Comparison of ENCODE assay signal across 8 mouse cellular contexts in genomic region chr11:98863028-98863750, GRCm38 (mm10). TPM values are rescaled to one million over a fixed set of nuclear protein-coding genes. Genes with fewer than 3 reads are reported as not detected.
DNase-seq lines count a peak whose midpoint lies in the region; ATAC-seq and TF ChIP-seq lines count a peak whose summit lies in the region.

Gene Wipf2, plus strand, starts transcription at chr11:98863638.

- H3K9me3 ChIP-seq in CH12.LX (replicated peaks; ENCODE audit: low read length): no peaks in the 10 kb centered on the region
- H3K9me3 ChIP-seq in forebrain, embryonic 12.5 days: no peaks in the 10 kb centered on the region
- no peaks in the 10 kb centered on the region for H3K9me3 ChIP-seq in liver, postnatal 0 days (ENCODE audit: low read length)
- H3K9me3 ChIP-seq in neural tube, embryonic 14.5 days (ENCODE audit: control insufficient read depth, low read length): no peaks in the 10 kb centered on the region

- peak; percentile 99 for DNase-seq in CH12.LX (ENCODE audit: extremely low read depth)
- DNase-seq in c-Kit-positive CD71-positive TER-119-negative erythroid progenitor cells, embryonic 14.5 days (ENCODE audit: low read depth): peak; percentile 94
- peak; percentile 96 to 97 for DNase-seq in heart, postnatal 10 days
- DNase-seq in large intestine, adult 2 months (ENCODE audit: low read depth, low spot score): peak; percentile 86
- peak; percentile 96 for DNase-seq in liver, postnatal 0 days
- peak; percentile 97 for DNase-seq in testis, postnatal 10 days (ENCODE audit: low spot score)

- peaks cover 18 to 24% of the 10 kb centered on the region in 2 experiments for H3K36me3 ChIP-seq in CH12.LX (replicated peaks in 1 of 2; ENCODE audit: control insufficient read depth in 1 of 2, insufficient read depth in 1 of 2, low read length in 1 of 2)
- peaks cover 15% of the 10 kb centered on the region for H3K36me3 ChIP-seq in forebrain, embryonic 12.5 days (replicated peaks)
- H3K36me3 ChIP-seq in liver, postnatal 0 days (replicated peaks; ENCODE audit: insufficient read depth, low read length): peaks cover 18% of the 10 kb centered on the region
- H3K36me3 ChIP-seq in neural tube, embryonic 14.5 days (ENCODE audit: control insufficient read depth, insufficient read depth, low read length): no peaks in the 10 kb centered on the region

- 7% methylated on average over 41 of the region's 41 CpGs for WGBS in forebrain, embryonic 12.5 days
- WGBS in large intestine, adult 2 months: 7% methylated on average over 41 of the region's 41 CpGs
- 8% methylated on average over 34 of the region's 41 CpGs for WGBS in liver, postnatal 0 days (ENCODE audit: insufficient replicate concordance)
- 6% methylated on average over 41 of the region's 41 CpGs for WGBS in neural tube, embryonic 14.5 days

- H3K4me2 ChIP-seq in CH12.LX (ENCODE audit: insufficient read depth, low read depth, poor library complexity, severe bottlenecking): peak within 1 kb of the TSS; percentile 41
- H3K4me2 ChIP-seq in forebrain, embryonic 12.5 days: peak within 1 kb of the TSS; percentile 77
- peak within 1 kb of the TSS; percentile 90 for H3K4me2 ChIP-seq in liver, postnatal 0 days (ENCODE audit: low read depth, low read length)
- peak within 1 kb of the TSS; percentile 65 for H3K4me2 ChIP-seq in neural tube, embryonic 14.5 days (ENCODE audit: low read depth, low read length)

- peak within 1 kb of the TSS; percentile 90 for H3K9ac ChIP-seq in CH12.LX (ENCODE audit: insufficient read depth, low read depth)
- peak within 1 kb of the TSS; percentile 74 for H3K9ac ChIP-seq in forebrain, embryonic 12.5 days
- peak within 1 kb of the TSS; percentile 91 for H3K9ac ChIP-seq in liver, postnatal 0 days (replicated peaks)
- peak within 1 kb of the TSS; percentile 74 for H3K9ac ChIP-seq in neural tube, embryonic 14.5 days (replicated peaks; ENCODE audit: low read depth, low read length)

- H3K4me1 ChIP-seq in CH12.LX (ENCODE audit: control insufficient read depth in 1 of 2, insufficient read depth in 2 of 2): peaks cover 9 to 19% of the 10 kb centered on the region in 2 experiments
- peaks cover 19% of the 10 kb centered on the region for H3K4me1 ChIP-seq in forebrain, embryonic 12.5 days
- peaks cover 8% of the 10 kb centered on the region for H3K4me1 ChIP-seq in liver, postnatal 0 days (ENCODE audit: insufficient read depth)
- peaks cover 8% of the 10 kb centered on the region; the same call in 1 of the 2 replicates for H3K4me1 ChIP-seq in neural tube, embryonic 14.5 days (ENCODE audit: control insufficient read depth, insufficient read depth, low read length)

- peak in 1 of 2 experiments; percentile 62; a peak in 2 of 4 replicates for TF ChIP-seq CTCF in CH12.LX (conservative IDR thresholded peaks at IDR 0.05 in 1 of 2, IDR thresholded peaks at IDR 0.05 in 1 of 2; ENCODE audit: low read depth in 2 of 2, low read length in 2 of 2)
- peak; percentile 93 for TF ChIP-seq CTCF in liver, postnatal 0 days (IDR thresholded peaks at IDR 0.05; ENCODE audit: low read depth)

- intact Hi-C loops in heart, postnatal 10 days (cut with DNase I): loop anchor here (5.0 kb wide), 1 partner anchor 109 kb away; no protein-coding TSS in a partner anchor

- in situ Hi-C loops in CH12.LX (cut with MboI; ENCODE audit: low pct_ligation_motif_present, low pct_unique_long_range_greater_than_20kb, low sequenced_read_pairs): loop anchor here (5.0 kb wide), 1 partner anchor 39 kb away; no protein-coding TSS in a partner anchor

- H3K27ac ChIP-seq in CH12.LX (ENCODE audit: insufficient read depth, low read depth): peak within 1 kb of the TSS; percentile 54; the same call in 1 of the 2 replicates
- peak within 1 kb of the TSS; percentile 94 for H3K27ac ChIP-seq in forebrain, embryonic 12.5 days
- H3K27ac ChIP-seq in liver, postnatal 0 days (ENCODE audit: low read depth): peak within 1 kb of the TSS; percentile 94
- H3K27ac ChIP-seq in neural tube, embryonic 14.5 days (ENCODE audit: low read depth, low read length): peak within 1 kb of the TSS; percentile 90

- TF ChIP-seq POLR2A in CH12.LX (IDR thresholded peaks at IDR 0.05; ENCODE audit: low read depth, low read length): peak; percentile 98

- ATAC-seq in forebrain, embryonic 12.5 days (ENCODE audit: low FRiP score): peak; percentile 95
- peak; percentile 93 for ATAC-seq in liver, postnatal 0 days
- ATAC-seq in neural tube, embryonic 14.5 days (ENCODE audit: low read depth): peak; percentile 91

- dilution Hi-C loops in CH12.LX (cut with MboI; ENCODE audit: extremely low pct_ligation_motif_present, extremely low pct_unique_long_range_greater_than_20kb, low sequenced_read_pairs): no loop called here

- no peak for TF ChIP-seq EP300 in CH12.LX (IDR thresholded peaks at IDR 0.05; ENCODE audit: low read length)
- no peak for TF ChIP-seq EP300 in liver, postnatal 0 days (IDR thresholded peaks at IDR 0.05; ENCODE audit: low read depth)

- no peaks in the 10 kb centered on the region for H3K27me3 ChIP-seq in CH12.LX (replicated peaks)
- H3K27me3 ChIP-seq in forebrain, embryonic 12.5 days: peaks cover 2% of the 10 kb centered on the region; the same call in 1 of the 2 replicates
- H3K27me3 ChIP-seq in liver, postnatal 0 days (ENCODE audit: insufficient read depth, low read length): no peaks in the 10 kb centered on the region
- no peaks in the 10 kb centered on the region for H3K27me3 ChIP-seq in neural tube, embryonic 14.5 days (ENCODE audit: control insufficient read depth, insufficient read depth, low read length)

- peak within 1 kb of the TSS; percentile 73 to 90 (median 78) for H3K4me3 ChIP-seq in CH12.LX (replicated peaks in 1 of 3; ENCODE audit: low read depth in 2 of 3, low read length in 2 of 3, poor library complexity in 1 of 3)
- peak within 1 kb of the TSS; percentile 64 for H3K4me3 ChIP-seq in forebrain, embryonic 12.5 days (replicated peaks)
- H3K4me3 ChIP-seq in liver, postnatal 0 days (ENCODE audit: low read depth, low read length): peak within 1 kb of the TSS; percentile 94
- peak within 1 kb of the TSS; percentile 56 for H3K4me3 ChIP-seq in neural tube, embryonic 14.5 days (ENCODE audit: low read depth, low read length)

- TF ChIP-seq RAD21 in CH12.LX (IDR thresholded peaks at IDR 0.05; ENCODE audit: low read depth, low read length): no peak

- peaks cover 22% of the 10 kb centered on the region for H3K79me2 ChIP-seq in CH12.LX (replicated peaks; ENCODE audit: control insufficient read depth, extremely low read depth, insufficient read depth, poor library complexity, severe bottlenecking)

TF ChIP-seq in CH12.LX, 34 proteins besides CTCF, POLR2A, EP300 and RAD21 (continues in another document):
- peak; percentile 98 for TF ChIP-seq MAX (IDR thresholded peaks at IDR 0.05; ENCODE audit: low read length)
- no peak for TF ChIP-seq JUND (conservative IDR thresholded peaks at IDR 0.05; ENCODE audit: low read depth, low read length)
- 0 out of 2 replicates have a peak, but pooled peaks have one; percentile 40 for TF ChIP-seq TBP (conservative IDR thresholded peaks at IDR 0.05; ENCODE audit: low read depth, low read length)
- peak; percentile 61 for TF ChIP-seq IRF4 (IDR thresholded peaks at IDR 0.05; ENCODE audit: low read depth, low read length)
- peak; percentile 33; the same call in 1 of the 2 replicates for TF ChIP-seq ETS1 (conservative IDR thresholded peaks at IDR 0.05; ENCODE audit: low read depth, low read length)
- peak; percentile 79 for TF ChIP-seq ZMIZ1 (IDR thresholded peaks at IDR 0.05; ENCODE audit: low read depth, low read length)
- no peak for TF ChIP-seq JUN (IDR thresholded peaks at IDR 0.05; ENCODE audit: insufficient read depth, low read depth, low read length)
- TF ChIP-seq MXI1 (IDR thresholded peaks at IDR 0.05; ENCODE audit: low read depth, low read length): peak; percentile 91
- TF ChIP-seq CHD2 (IDR thresholded peaks at IDR 0.05; ENCODE audit: low read length): no peak
- TF ChIP-seq RCOR1 (conservative IDR thresholded peaks at IDR 0.05; ENCODE audit: low read depth, low read length): no peak
- no peak for TF ChIP-seq ZNF384 (IDR thresholded peaks at IDR 0.05; ENCODE audit: low read depth, low read length)
- TF ChIP-seq MEF2A (IDR thresholded peaks at IDR 0.05; ENCODE audit: borderline replicate concordance, low read depth, low read length): peak; percentile 76
- peak; percentile 99 for TF ChIP-seq ELF1 (IDR thresholded peaks at IDR 0.05; ENCODE audit: low read depth, low read length)
- TF ChIP-seq MYC (IDR thresholded peaks at IDR 0.05; ENCODE audit: low read depth, low read length): peak; percentile 96
- no peak; the same call in 1 of the 2 replicates for TF ChIP-seq KAT2A (IDR thresholded peaks at IDR 0.05; ENCODE audit: insufficient replicate concordance, low read length)
- TF ChIP-seq ZKSCAN1 (IDR thresholded peaks at IDR 0.05; ENCODE audit: borderline replicate concordance, low read depth, low read length): no peak
- no peak for TF ChIP-seq UBTF (IDR thresholded peaks at IDR 0.05; ENCODE audit: low read depth, low read length)
- no peak for TF ChIP-seq CHD1 (IDR thresholded peaks at IDR 0.05; ENCODE audit: low read depth, low read length)
- TF ChIP-seq USF1 (IDR thresholded peaks at IDR 0.05; ENCODE audit: low read depth, low read length): peak; percentile 78
- TF ChIP-seq NELFE (IDR thresholded peaks at IDR 0.05; ENCODE audit: low read depth, low read length): peak; percentile 94
- no peak for TF ChIP-seq USF2 (conservative IDR thresholded peaks at IDR 0.05; ENCODE audit: low read depth, low read length)
- TF ChIP-seq GABPA (IDR thresholded peaks at IDR 0.05; ENCODE audit: insufficient replicate concordance, low read depth, low read length): no peak
- TF ChIP-seq MAFK (IDR thresholded peaks at IDR 0.05; ENCODE audit: insufficient replicate concordance, low read length): no peak
- TF ChIP-seq SMC3 (IDR thresholded peaks at IDR 0.05; ENCODE audit: low read depth, low read length): no peak
- TF ChIP-seq MAZ (IDR thresholded peaks at IDR 0.05; ENCODE audit: low read depth, low read length): peak; percentile 94; the same call in 1 of the 2 replicates
- peak; percentile 65; the same call in 1 of the 2 replicates for TF ChIP-seq TCF12 (IDR thresholded peaks at IDR 0.05; ENCODE audit: low read depth, low read length)
- no peak for TF ChIP-seq POLR2AphosphoS2 (IDR thresholded peaks at IDR 0.05; ENCODE audit: low read depth, low read length)

RNA-seq across cellular contexts. Expression of gene Wipf2, which starts in this region (rescaled TPM):
- 4.7 TPM in 2 replicates for total RNA-seq in CH12.LX (2012; rRNA removed)
- total RNA-seq in CH12.LX (2014; rRNA removed): 1.9 and 2.1 TPM in 2 replicates
- polyA plus RNA-seq in CH12.LX (2012; ENCODE audit: insufficient read length, low read depth): 7.7 and 9.7 TPM in 2 replicates
- 4.8 and 5.2 TPM in 2 replicates for polyA plus RNA-seq in forebrain, embryonic 12.5 days (2016; fragmentation: Nextera tagmentation; extraction: Ambion mirVana)
- 10 to 100 TPM; 12.4 to 13.0 TPM for total RNA-seq in heart, postnatal 10 days (2021)
- polyA plus RNA-seq in large intestine, adult 2 months (2012; rRNA removed): 9.9 and 13.8 TPM in 2 replicates
- 1.2 TPM in 2 replicates for polyA plus RNA-seq in liver, postnatal 0 days (2015; fragmentation: Nextera tagmentation; extraction: Ambion mirVana)
- polyA plus RNA-seq in neural tube, embryonic 14.5 days (2014; fragmentation: Nextera tagmentation; extraction: Ambion mirVana): 5.2 and 5.7 TPM in 2 replicates

Comparison
In these comparisons a context has a peak if more than half of its experiments do, and no peak if none do; other contexts are left out.
1. Peak in every context shown above with its lines: DNase-seq, ATAC-seq, H3K4me3 ChIP-seq and H3K27ac ChIP-seq.